Mouse (Mus musculus) R1 (cell line): ENCODE measurements around the gene Polr3b.

Experiments
- DNase-seq: peaks from one replicate; pipeline ENCODE4 v3.0.0-alpha.2; 2018; ENCODE audit warnings: low read depth, low spot score

Polr3b gene

GRCm38 (mm10) chr10:84758483-84759431 is 136.7 kb downstream of the Polr3b start:
- DNase-seq: peak; percentile 81

GRCm38 (mm10) chr10:84759511-84760117 is 137.5 kb downstream of the Polr3b start:
- peak; percentile 43 for DNase-seq

GRCm38 (mm10) chr10:84760118-84761111 is 138.3 kb downstream of the Polr3b start:
- peak; percentile 80 for DNase-seq

DNA sequence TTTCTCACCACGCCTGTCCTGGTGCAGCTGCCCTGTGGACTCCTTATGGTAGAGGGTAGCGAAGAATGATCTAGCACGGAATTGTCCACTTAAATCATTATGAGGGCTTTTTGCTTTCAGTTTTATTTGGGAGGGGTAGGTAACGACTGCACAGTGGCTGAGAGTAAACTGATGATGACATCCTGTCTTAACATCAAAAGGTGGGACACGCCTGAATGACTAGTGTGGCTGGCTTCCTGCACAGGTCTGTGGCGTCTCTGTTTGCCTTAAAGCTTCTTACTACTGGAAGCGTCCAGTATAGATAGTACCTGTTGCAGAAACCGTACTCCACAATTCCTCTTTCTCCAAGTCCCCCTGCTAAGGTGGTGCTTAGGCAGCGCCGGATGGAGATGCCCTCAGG is 146.7 kb downstream of the Polr3b start:
- no peak for DNase-seq

DNA sequence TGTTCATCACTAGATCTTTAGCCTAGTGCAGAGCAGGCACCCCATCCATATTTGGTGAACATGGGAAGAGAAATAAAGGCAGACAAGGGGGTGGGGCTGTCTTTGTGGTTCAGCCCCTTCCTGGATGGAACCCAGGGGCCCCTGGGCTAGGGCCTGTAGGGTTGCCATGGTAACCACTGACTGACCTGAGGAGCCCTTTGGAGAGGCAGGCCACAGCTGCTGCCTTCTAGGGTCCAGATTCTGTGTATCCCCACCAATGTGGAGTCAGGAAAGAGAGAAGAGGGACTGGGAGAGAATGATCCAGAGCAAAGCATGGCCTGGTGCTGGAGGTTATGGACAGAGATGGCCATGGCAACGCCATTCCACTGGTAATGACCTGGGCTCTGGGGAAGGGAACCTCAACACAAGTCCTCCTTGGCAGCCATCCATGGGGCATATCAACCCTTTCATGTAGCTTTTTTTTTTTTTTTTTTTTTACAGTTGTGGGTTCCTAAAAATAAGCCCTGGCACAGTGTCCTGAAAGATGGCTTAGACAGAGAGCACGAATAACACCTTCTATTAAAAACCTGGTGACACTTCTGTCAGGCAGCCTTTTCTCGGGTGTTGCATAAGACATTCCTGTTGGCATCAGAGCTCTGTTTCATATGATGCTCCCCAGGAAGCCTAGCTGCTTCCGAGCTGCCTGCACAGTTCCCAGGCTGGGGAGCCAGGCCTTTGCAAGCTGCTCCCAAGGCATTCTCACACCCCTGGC is 150.5 kb downstream of the Polr3b start:
- no peak for DNase-seq

DNA sequence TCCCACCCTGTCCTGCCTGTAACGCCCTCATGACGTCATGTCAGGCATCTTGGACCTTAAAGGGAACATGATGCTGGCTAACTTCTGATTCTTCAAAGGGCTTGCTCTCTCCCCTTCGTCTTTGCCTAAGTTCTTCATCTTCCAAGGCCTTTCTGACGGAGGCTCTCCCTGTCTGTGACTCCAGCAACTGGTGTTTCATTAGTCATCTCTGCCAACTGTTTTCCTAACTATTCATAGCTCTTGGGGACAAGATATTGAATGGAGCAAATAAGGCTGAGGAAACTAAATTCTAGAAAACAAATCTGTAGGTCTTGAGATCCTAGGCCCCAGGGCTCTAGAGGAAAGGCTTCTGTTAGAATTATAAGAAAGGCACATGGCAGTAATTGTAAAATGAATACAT is 151.8 kb downstream of the Polr3b start:
- DNase-seq: no peak

GRCm38 (mm10) chr10:84774573-84774972 is 152.5 kb downstream of the Polr3b start:
- no peak for DNase-seq
